Mouse (Mus musculus) stomach, embryonic 16.5 days (tissue): ENCODE data around the gene Gm21149. TPM values are rescaled to one million over a fixed set of nuclear protein-coding genes. Genes with fewer than 3 reads are reported as not detected.
"Not testable (repeated sequence)": the region's sequence is repeated elsewhere in the genome, so short reads cannot be mapped to it uniquely, and the experiment has no call there.

Source experiments
- ATAC-seq: fragments of 200-750 bp; cut with Nextera tagmentation; 2 replicates; pipeline ENCODE4 v1.8.0; 2017; ENCODE audit warnings: moderate number of reproducible peaks, moderate TSS enrichment; ENCODE audit not compliant: insufficient read depth, low FRiP score
- H3K27ac ChIP-seq: fragments of 300-500 bp; sonication (generic); 2 replicates; pipeline ENCODE4 v1.5.1; 2014; ENCODE audit warnings: low read length
- H3K27me3 ChIP-seq: fragments of 300-500 bp; sonication (generic); 2 replicates; pipeline ENCODE4 v1.6.1; 2014; ENCODE audit warnings: low read length, control low read depth, mixed read lengths; ENCODE audit not compliant: control insufficient read depth, insufficient read depth
- H3K36me3 ChIP-seq: fragments of 300-500 bp; sonication (generic); 2 replicates; pipeline ENCODE4 v1.6.1; 2014; ENCODE audit warnings: low read length; ENCODE audit not compliant: control insufficient read depth, insufficient read depth
- H3K4me1 ChIP-seq: fragments of 300-500 bp; sonication (generic); 2 replicates; pipeline ENCODE4 v1.6.1; 2014; ENCODE audit warnings: low read length, control low read depth, mixed read lengths; ENCODE audit not compliant: control insufficient read depth, insufficient read depth
- H3K4me2 ChIP-seq: fragments of 300-500 bp; sonication (generic); 2 replicates; pipeline ENCODE4 v1.6.1; 2014; ENCODE audit warnings: low read depth, low read length, mixed read lengths
- H3K4me3 ChIP-seq: fragments of 300-500 bp; sonication (generic); replicated peaks from 2 replicates; pipeline ENCODE4 v1.5.1; 2014; ENCODE audit warnings: mild to moderate bottlenecking, low read length
- H3K9ac ChIP-seq: fragments of 300-500 bp; sonication (generic); 2 replicates; pipeline ENCODE4 v1.6.1; 2014; ENCODE audit warnings: low read length
- H3K9me3 ChIP-seq: fragments of 300-500 bp; sonication (generic); replicated peaks from 2 replicates; pipeline ENCODE4 v1.6.1; 2016; ENCODE audit warnings: low read length, control low read depth; ENCODE audit not compliant: control insufficient read depth
- WGBS: fragments of 180-500 bp; shearing (Covaris S2); extraction: QIAGEN DNeasy Blood & Tissue Kit; methylation state at CpG from one replicate; pipeline ENCODE4 v1.1.7; 2014; 5-methylcytosine and 5-hydroxymethylcytosine counted together
- polyA plus RNA-seq: library from polyadenylated mRNA; unstranded; fragments of >200 nt; fragmentation: Nextera tagmentation; extraction: Ambion mirVana; gene quantifications from 2 replicates; pipeline ENCODE4 v1.2.1, GENCODE M21; 2015

Gene Gm21149
- polyA plus RNA-seq, 1 experiment from 2014 or later = not detected

GRCm38 (mm10) chr5:15507309-15507619 is 30.9 kb upstream of the Gm21149 start:
- no peaks in the 10 kb centered on the region; the same call in 1 of the 2 replicates for H3K9me3 ChIP-seq
- WGBS = 64% methylated on average over 3 of the region's 3 CpGs
- no peaks in the 10 kb centered on the region for H3K4me1 ChIP-seq
- H3K27ac ChIP-seq = no peak overlapping the region
- no peak overlapping the region for H3K9ac ChIP-seq
- no peaks in the 10 kb centered on the region for H3K27me3 ChIP-seq
- H3K36me3 ChIP-seq = no peaks in the 10 kb centered on the region
- no peak overlapping the region for H3K4me3 ChIP-seq
- no peak overlapping the region for H3K4me2 ChIP-seq
- ATAC-seq = no peak

DNA sequence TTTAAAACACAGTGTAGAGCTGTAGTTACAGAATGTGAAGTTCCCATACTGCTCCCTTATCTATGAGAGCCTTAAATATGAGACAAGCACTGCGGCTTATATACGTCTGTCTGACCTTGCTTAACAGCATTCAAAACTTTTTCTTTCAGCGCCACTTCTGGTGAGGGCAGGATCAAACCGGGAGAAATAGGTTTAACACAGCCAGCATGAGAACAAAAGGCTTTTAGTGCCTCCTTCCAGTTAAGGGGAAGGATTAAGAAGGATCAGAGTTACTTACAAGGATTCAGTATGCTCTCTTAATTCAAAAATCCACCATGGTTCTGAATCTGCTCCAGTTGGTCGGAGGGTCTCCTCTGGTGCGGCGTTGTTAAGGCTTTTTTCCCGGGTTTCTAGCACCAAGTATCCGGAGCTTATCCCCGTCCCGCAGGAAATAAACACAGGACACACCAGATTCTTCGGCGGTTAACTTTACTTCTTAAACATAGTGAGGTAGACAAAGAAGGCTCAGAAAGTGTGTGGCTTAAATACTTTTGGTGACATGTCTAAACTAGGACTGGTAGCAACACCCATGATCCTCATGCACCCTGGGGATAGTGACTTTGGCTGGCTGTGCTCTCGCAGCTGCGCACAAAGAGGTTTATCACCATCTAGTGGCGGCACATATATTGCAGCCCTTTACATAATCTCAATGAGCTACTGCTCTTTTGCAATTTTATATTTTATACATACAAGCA is 30.4 kb upstream of the Gm21149 start:
- no peak overlapping the region for H3K27ac ChIP-seq
- H3K27me3 ChIP-seq = no peaks in the 10 kb centered on the region
- peak overlapping the region; percentile 19; the same call in 1 of the 2 replicates for H3K4me2 ChIP-seq
- H3K9me3 ChIP-seq = no peaks in the 10 kb centered on the region; the same call in 1 of the 2 replicates
- H3K36me3 ChIP-seq = no peaks in the 10 kb centered on the region
- WGBS = 44% methylated on average over 16 of the region's 16 CpGs
- H3K9ac ChIP-seq = no peak overlapping the region
- H3K4me3 ChIP-seq = peak overlapping the region; percentile 18
- no peaks in the 10 kb centered on the region for H3K4me1 ChIP-seq
- peak; percentile 82; the same call in 1 of the 2 replicates for ATAC-seq

DNA sequence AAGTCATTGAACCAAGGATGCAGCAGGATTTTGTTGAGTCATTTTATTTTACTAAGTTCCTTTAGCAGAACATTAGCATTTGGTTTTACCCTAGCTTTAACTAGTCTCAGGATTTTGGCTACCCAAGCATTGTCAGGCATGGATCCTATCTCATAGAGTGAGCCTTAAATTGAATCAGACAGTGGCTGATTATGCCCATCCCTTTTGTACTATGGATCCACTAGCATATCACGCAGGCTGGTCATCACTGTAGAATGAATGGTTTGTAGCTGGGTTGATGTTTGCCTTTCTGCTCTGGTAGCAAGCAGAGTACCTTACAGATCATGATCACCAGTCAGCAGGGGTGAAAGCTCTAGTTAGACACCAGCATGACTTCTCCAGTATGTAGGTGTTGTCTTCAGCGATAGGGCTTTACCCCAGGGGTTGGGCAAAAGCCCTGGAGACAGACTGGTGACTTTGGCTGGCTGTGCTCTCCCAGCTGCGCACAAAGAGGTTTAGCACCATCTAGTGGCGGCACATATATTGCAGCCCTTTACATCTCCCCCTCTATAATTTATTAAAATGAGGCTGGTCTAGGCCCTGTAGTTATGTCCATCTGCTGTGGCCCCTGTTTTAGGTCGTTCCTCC is 22.6 kb upstream of the Gm21149 start:
- WGBS = 30% methylated on average over 5 of the region's 5 CpGs
- not testable (repeated sequence) for H3K9me3 ChIP-seq, H3K4me1 ChIP-seq, H3K36me3 ChIP-seq, H3K4me3 ChIP-seq, H3K9ac ChIP-seq, H3K27me3 ChIP-seq, H3K27ac ChIP-seq, H3K4me2 ChIP-seq
- ATAC-seq = peak; percentile 71

- not testable (repeated sequence) for H3K9me3 ChIP-seq, H3K27me3 ChIP-seq, H3K4me1 ChIP-seq, H3K4me3 ChIP-seq, H3K36me3 ChIP-seq, H3K9ac ChIP-seq, H3K27ac ChIP-seq, H3K4me2 ChIP-seq
- ATAC-seq = peak; percentile 5; the same call in 1 of the 2 replicates
- WGBS = 70% methylated on average over 3 of the region's 3 CpGs
Observed at GRCm38 (mm10) chr5:15498350-15498749, 22.0 kb upstream of the Gm21149 start.

DNA sequence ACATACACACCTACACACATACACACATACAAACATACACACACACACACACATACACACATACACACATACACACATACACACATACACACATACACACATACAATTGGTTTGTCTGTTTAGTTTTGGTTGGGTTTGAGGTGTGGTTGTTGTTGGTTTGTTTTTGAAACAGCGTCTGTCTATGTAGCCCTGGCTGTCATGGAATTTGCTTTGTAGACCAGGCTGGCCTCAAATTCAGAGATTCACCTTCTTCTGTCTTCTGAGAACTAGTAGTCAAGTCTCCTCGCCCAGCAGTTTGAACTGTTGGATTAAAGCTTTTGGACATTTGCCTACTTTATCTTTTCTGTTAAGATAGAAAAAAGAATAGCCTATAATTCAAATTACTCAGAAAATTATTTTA is 14.6 kb upstream of the Gm21149 start:
- H3K9me3 ChIP-seq, H3K4me2 ChIP-seq, H3K4me1 ChIP-seq, H3K36me3 ChIP-seq, H3K27me3 ChIP-seq, H3K27ac ChIP-seq, H3K9ac ChIP-seq, H3K4me3 ChIP-seq: not testable (repeated sequence)
- WGBS = 56% methylated on average over 2 of the region's 2 CpGs
- peak; percentile 66; the same call in 1 of the 2 replicates for ATAC-seq

DNA sequence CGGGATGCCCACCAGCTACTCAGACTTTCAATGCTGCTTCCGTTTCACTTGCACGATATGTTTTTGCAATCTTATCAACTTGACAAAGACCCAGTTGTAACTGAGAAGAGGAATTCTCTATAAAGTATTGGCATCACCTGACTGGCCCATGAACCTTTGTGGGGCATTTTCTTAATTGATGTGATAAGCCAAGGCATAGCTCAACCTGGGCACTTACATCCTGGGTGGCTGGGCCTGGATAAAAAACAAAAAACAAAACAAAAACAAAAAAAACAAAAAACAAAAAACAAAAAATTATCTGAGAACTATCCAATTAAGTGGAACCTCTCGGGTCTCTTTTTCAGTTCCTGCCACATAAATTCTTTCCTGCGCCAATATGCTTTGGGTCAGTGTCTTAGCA is 12.4 kb upstream of the Gm21149 start:
- H3K9me3 ChIP-seq = peaks cover 15% of the 10 kb centered on the region
- H3K4me3 ChIP-seq = no peak overlapping the region
- ATAC-seq = peak; percentile 44; the same call in 1 of the 2 replicates
- 79% methylated on average over 5 of the region's 5 CpGs for WGBS
- no peak overlapping the region for H3K4me2 ChIP-seq
- H3K36me3 ChIP-seq = no peaks in the 10 kb centered on the region
- H3K9ac ChIP-seq = no peak overlapping the region
- H3K4me1 ChIP-seq = no peaks in the 10 kb centered on the region
- H3K27ac ChIP-seq = no peak overlapping the region
- no peaks in the 10 kb centered on the region for H3K27me3 ChIP-seq

DNA sequence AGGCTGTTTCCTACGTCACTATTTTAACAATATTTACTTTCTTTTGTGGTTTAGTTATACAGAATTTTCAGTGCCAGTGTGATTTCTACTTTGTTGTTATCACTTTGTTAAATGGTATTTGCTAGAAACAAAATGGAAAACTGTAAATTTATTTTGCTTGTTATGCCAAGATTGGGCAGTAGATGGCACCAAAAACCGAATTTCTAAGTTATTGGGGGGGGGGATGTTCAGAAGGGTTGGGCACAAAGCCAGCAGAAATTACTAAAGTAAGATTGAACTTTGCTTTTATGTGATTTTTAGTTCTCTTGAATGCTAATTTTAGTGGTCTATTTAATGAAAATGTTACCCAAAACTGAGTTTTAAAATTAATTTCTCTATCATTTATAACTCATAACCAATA is 8.3 kb upstream of the Gm21149 start:
- 20% methylated on average over 2 of the region's 2 CpGs for WGBS
- ATAC-seq, H3K27ac ChIP-seq, H3K27me3 ChIP-seq, H3K4me1 ChIP-seq, H3K36me3 ChIP-seq, H3K9ac ChIP-seq, H3K4me3 ChIP-seq, H3K4me2 ChIP-seq: not testable (repeated sequence)
- peaks cover 11% of the 10 kb centered on the region; the same call in 1 of the 2 replicates for H3K9me3 ChIP-seq

GRCm38 (mm10) chr5:15483576-15483975 is 7.3 kb upstream of the Gm21149 start:
- H3K27ac ChIP-seq, H3K4me3 ChIP-seq, H3K36me3 ChIP-seq, H3K4me1 ChIP-seq, ATAC-seq, H3K9ac ChIP-seq, H3K4me2 ChIP-seq, H3K9me3 ChIP-seq, H3K27me3 ChIP-seq: not testable (repeated sequence)
- 57% methylated on average over 4 of the region's 4 CpGs for WGBS

DNA sequence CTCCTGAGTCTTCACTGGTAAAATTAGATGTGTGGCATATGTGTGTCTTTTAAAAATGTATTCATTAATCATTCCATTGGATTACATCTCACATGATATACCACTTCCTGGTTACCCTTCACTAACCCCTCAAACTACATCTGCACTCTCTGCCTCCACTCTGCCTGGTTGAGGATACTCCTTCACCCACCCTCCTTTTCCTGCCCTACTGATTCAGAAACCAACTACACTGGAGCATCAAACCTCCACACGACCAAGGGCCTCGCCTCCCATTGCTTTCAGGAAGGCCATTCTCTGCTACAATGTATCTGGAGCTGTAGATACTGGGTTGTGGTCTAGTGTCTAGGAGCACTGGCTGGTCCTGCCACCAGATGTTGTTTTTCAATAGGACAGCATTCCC is 6.5 kb upstream of the Gm21149 start:
- H3K9ac ChIP-seq, ATAC-seq, H3K27me3 ChIP-seq, H3K4me2 ChIP-seq, H3K27ac ChIP-seq, H3K4me3 ChIP-seq, H3K36me3 ChIP-seq, H3K4me1 ChIP-seq: not testable (repeated sequence)
- peaks cover 10% of the 10 kb centered on the region; the same call in 1 of the 2 replicates for H3K9me3 ChIP-seq
- WGBS = 62% methylated on average over 2 of the region's 2 CpGs
